Mouse (Mus musculus) MEL (cell line): ENCODE data around the gene Rps10. TPM values are rescaled to one million over a fixed set of nuclear protein-coding genes. Genes with fewer than 3 reads are reported as not detected.

Source experiments
- DNase-seq: peaks from one replicate; pipeline ENCODE4 v3.0.0; 2011; ENCODE audit warnings: low read depth, low spot score
- H3K27ac ChIP-seq: 2 replicates; pipeline ENCODE4 v1.5.1; 2012; ENCODE audit warnings: low read depth, mild to moderate bottlenecking, control low read depth, low read length, moderate library complexity; ENCODE audit not compliant: control insufficient read depth
- H3K27me3 ChIP-seq, 2 experiments: fragments of 150-350 bp in 1 of 2; sonication (generic) in 1 of 2; 2 replicates each; pipeline ENCODE4 v1.6.1; 2012; ENCODE audit warnings: low read length in 2 of 2, mild to moderate bottlenecking in 2 of 2, improper control_type of control experiment in 1 of 2, moderate library complexity in 1 of 2; ENCODE audit not compliant: insufficient read depth in 2 of 2, control insufficient read depth in 1 of 2
- H3K36me3 ChIP-seq, 2 experiments: 2 replicates each; pipeline ENCODE4 v1.6.1; 2012 to 2014; ENCODE audit warnings: low read length in 2 of 2, improper control_type of control experiment in 1 of 2, inconsistent platforms in 1 of 2, mild to moderate bottlenecking in 1 of 2; ENCODE audit not compliant: insufficient read depth in 2 of 2, control insufficient read depth in 1 of 2
- H3K4me1 ChIP-seq, 2 experiments: fragments of 150-350 bp in 1 of 2; sonication (generic) in 1 of 2; 2 replicates each; pipeline ENCODE4 v1.6.1; 2012; ENCODE audit warnings: low read length in 2 of 2, improper control_type of control experiment in 1 of 2, mild to moderate bottlenecking in 1 of 2; ENCODE audit not compliant: insufficient read depth in 2 of 2, control insufficient read depth in 1 of 2
- H3K4me3 ChIP-seq, 2 experiments: fragments of 150-350 bp in 1 of 2; sonication (generic) in 1 of 2; 2 replicates each; pipeline ENCODE4 v1.5.1; 2012; ENCODE audit warnings: low read depth in 2 of 2, low read length in 2 of 2, mild to moderate bottlenecking in 2 of 2, moderate library complexity in 2 of 2, control low read depth in 1 of 2, improper control_type of control experiment in 1 of 2; ENCODE audit not compliant: control insufficient read depth in 1 of 2, insufficient read depth in 1 of 2
- H3K79me2 ChIP-seq: 2 replicates; pipeline ENCODE4 v1.6.1; 2012; ENCODE audit warnings: mild to moderate bottlenecking, low read length, moderate library complexity; ENCODE audit not compliant: control insufficient read depth, poor library complexity, insufficient read depth
- H3K9ac ChIP-seq: 2 replicates; pipeline ENCODE4 v1.6.1; 2012; ENCODE audit warnings: low read depth, mild to moderate bottlenecking, control low read depth, low read length, moderate library complexity; ENCODE audit not compliant: control insufficient read depth, poor library complexity, severe bottlenecking
- H3K9me3 ChIP-seq: fragments of 150-350 bp; sonication (generic); replicated peaks from 2 replicates; pipeline ENCODE4 v1.6.1; 2012; ENCODE audit warnings: mild to moderate bottlenecking, low read length, improper control_type of control experiment, moderate library complexity; ENCODE audit not compliant: insufficient read depth
- CTCF ChIP-seq, 3 experiments: IDR thresholded peaks in 2 of 3; conservative IDR thresholded peaks in 1 of 3; 2 replicates each; pipeline ENCODE4 v1.5.1; 2011 to 2012; ENCODE audit warnings: low read length in 3 of 3, low read depth in 2 of 3, mild to moderate bottlenecking in 2 of 3, improper control_type of control experiment in 1 of 3, inconsistent platforms in 1 of 3, mixed read lengths in 1 of 3, moderate library complexity in 1 of 3; ENCODE audit not compliant: control insufficient read depth in 1 of 3, insufficient read depth in 1 of 3, poor library complexity in 1 of 3, severe bottlenecking in 1 of 3
- EP300 ChIP-seq, 2 experiments: IDR thresholded peaks; 2 replicates each; pipeline ENCODE4 v1.6.1; 2011; ENCODE audit warnings: improper control_type of control experiment in 2 of 2, low read length in 2 of 2, low read depth in 1 of 2, mild to moderate bottlenecking in 1 of 2
- GATA1 ChIP-seq: IDR thresholded peaks from 2 replicates; pipeline ENCODE4 v1.6.1; 2011; ENCODE audit warnings: low read depth, low read length, improper control_type of control experiment
- NRF1 ChIP-seq: IDR thresholded peaks from 2 replicates; pipeline ENCODE4 v1.6.1; 2014; ENCODE audit warnings: low read depth, mild to moderate bottlenecking, inconsistent platforms, low read length, improper control_type of control experiment, moderate library complexity; ENCODE audit not compliant: poor library complexity, insufficient read depth, severe bottlenecking
- POLR2AphosphoS5 ChIP-seq: IDR thresholded peaks from 2 replicates; pipeline ENCODE4 v1.6.1; 2012; ENCODE audit warnings: low read depth, borderline replicate concordance, mild to moderate bottlenecking, inconsistent platforms, low read length, moderate library complexity, mixed read lengths
- SIN3A ChIP-seq: IDR thresholded peaks from 2 replicates; pipeline ENCODE4 v1.6.1; 2012; ENCODE audit warnings: low read length, improper control_type of control experiment, inconsistent platforms
- USF2 ChIP-seq, 2 experiments: IDR thresholded peaks; 2 replicates each; pipeline ENCODE4 v1.6.1; 2011 to 2012; ENCODE audit warnings: improper control_type of control experiment in 2 of 2, low read length in 2 of 2, borderline replicate concordance in 1 of 2, inconsistent platforms in 1 of 2, low read depth in 1 of 2, mild to moderate bottlenecking in 1 of 2; ENCODE audit not compliant: insufficient read depth in 1 of 2
- polyA plus RNA-seq, 2 experiments: library from polyadenylated mRNA; stranded (reverse) in 1 of 2; unstranded in 1 of 2; fragments of >175 nt in 1 of 2; fragments of >200 nt in 1 of 2; gene quantifications; 2 replicates each; pipeline versions ENCODE4 v1.2.1 to v1.2.4; 2012; ENCODE audit warnings: low replicate concordance in 2 of 2, low read depth in 1 of 2; ENCODE audit not compliant: insufficient read length in 2 of 2, insufficient read depth in 1 of 2, missing spikeins in 1 of 2
- total RNA-seq: library from RNA; depleted of rRNA; stranded (reverse); fragments of 300-350 nt; gene quantifications from 2 replicates; pipeline ENCODE4 v1.2.3, GENCODE M21; 2012

Rps10 gene
- total and polyA plus RNA-seq, 3 experiments, result 3,057 to 3,899 (median 3,166) TPM

DNA sequence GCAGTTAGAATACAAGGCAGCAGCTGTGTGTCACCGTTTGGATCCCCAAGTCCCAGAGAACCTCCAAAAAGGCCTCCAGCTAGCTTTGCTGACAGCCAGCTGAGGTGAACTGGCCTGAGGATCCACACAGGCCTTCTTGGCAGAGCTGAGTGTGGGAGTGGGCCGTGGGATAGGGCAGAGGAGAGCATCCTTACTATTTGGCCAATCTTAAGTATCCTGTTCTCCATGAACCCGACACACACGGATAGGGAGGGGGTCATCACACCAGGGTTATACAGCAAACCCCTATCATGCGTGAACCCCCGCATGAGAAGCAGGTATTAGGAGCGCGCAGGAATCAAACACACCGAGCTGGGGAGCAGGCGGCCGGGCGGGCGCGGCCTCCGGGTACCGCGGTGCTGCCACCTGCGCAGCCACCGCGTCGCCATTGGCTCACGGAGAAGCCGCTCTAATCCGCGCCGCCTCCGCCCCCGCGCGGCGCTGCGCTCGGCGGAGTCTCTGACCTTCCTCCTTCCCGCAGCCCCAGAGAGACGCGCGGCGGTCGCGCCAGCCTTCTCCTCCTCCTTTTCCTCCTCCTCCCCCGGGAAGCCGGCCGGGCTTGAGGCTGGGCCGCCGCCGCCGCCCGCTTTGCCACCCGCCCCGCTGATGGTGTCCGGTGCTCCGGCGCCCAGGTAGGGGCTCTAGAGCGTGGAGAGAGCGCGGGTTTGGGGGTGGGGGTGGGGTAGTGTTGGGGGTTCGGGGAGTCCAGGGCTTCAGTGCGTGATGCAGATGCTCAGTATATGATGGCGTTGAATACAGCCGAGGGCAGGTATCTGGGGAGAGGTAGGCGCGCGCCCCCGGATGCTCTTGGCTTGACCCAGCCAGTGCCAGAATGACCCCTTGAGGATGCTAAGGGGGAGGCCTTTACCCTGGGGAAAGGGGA lies 18.9 kb upstream of the Rps10 start, which contains the start of gene Pacsin1:
Gene Pacsin1 (plus strand): TSS at position 421 of the 922 bp plus-strand sequence.
- Histone ChIP-seq H3K27ac (no peak within 1 kb of the TSS), H3K9me3 (no peaks in the 10 kb centered on the region), H3K27me3 (no peaks in the 10 kb centered on the region), H3K4me1 (peaks cover 0 to 26% of the 10 kb centered on the region in 2 experiments; a peak in 2 of 4 replicates), H3K79me2 (no peaks in the 10 kb centered on the region), H3K9ac (no peak within 1 kb of the TSS; the same call in 1 of the 2 replicates), H3K36me3 (peaks cover 0 to 9% of the 10 kb centered on the region in 2 experiments; a peak in 2 of 4 replicates), H3K4me3 (peak within 1 kb of the TSS in 1 of 2 experiments; percentile 26; a peak in 2 of 4 replicates)
- 0 out of 2 replicates have a peak, but pooled peaks have one; percentile 20 for TF ChIP-seq NRF1
- no peak for TF ChIP-seq EP300 (IDR thresholded peaks at IDR 0.05; ENCODE audit: low read depth in 1 of 2, low read length in 2 of 2)
- DNase-seq, result peak; percentile 50

GRCm38 (mm10) chr17:27653253-27653959 lies 16.9 kb upstream of the Rps10 start:
- H3K27me3 ChIP-seq, result no peaks in the 10 kb centered on the region
- H3K9ac ChIP-seq, result no peak overlapping the region
- peaks cover 0 to 26% of the 10 kb centered on the region in 2 experiments; a peak in 2 of 4 replicates for H3K4me1 ChIP-seq
- H3K9me3 ChIP-seq, result no peaks in the 10 kb centered on the region
- peak; percentile 48 for DNase-seq
- H3K27ac ChIP-seq, result no peak overlapping the region
- H3K36me3 ChIP-seq, result peaks cover 0 to 9% of the 10 kb centered on the region in 2 experiments; a peak in 2 of 4 replicates
- no peaks in the 10 kb centered on the region for H3K79me2 ChIP-seq
- TF ChIP-seq POLR2AphosphoS5 (no peak), CTCF (IDR thresholded peaks at IDR 0.05 in 2 of 3, conservative IDR thresholded peaks at IDR 0.05 in 1 of 3; ENCODE audit: control insufficient read depth in 1 of 3, insufficient read depth in 1 of 3, low read depth in 2 of 3, low read length in 3 of 3, poor library complexity in 1 of 3, severe bottlenecking in 1 of 3) (no peak), GATA1 (peak; percentile 23; the same call in 1 of the 2 replicates), USF2 (IDR thresholded peaks at IDR 0.05; ENCODE audit: borderline replicate concordance in 1 of 2, insufficient read depth in 1 of 2, low read depth in 1 of 2, low read length in 2 of 2) (no peak), SIN3A (0 out of 2 replicates have a peak, but pooled peaks have one; percentile 15)
- H3K4me3 ChIP-seq, result no peak overlapping the region
